Mouse (Mus musculus) liver, embryonic 14.5 days (tissue): ENCODE results near the gene Gm45140. TPM values are rescaled to one million over a fixed set of nuclear protein-coding genes. Genes with fewer than 3 reads are reported as not detected.

Experiments
- ATAC-seq: fragments of 200-750 bp; cut with Nextera tagmentation; 2 replicates; pipeline ENCODE4 v1.8.0; 2017; ENCODE audit warnings: moderate number of reproducible peaks, mild to moderate bottlenecking, moderate library complexity; ENCODE audit not compliant: insufficient read depth
- DNase-seq, 3 experiments: peaks; one replicate each; pipeline ENCODE4 v3.0.0-alpha.2; 2012 to 2013; ENCODE audit warnings: low read depth in 3 of 3, low spot score in 3 of 3
- H3K27ac ChIP-seq: fragments of 300-500 bp; sonication (generic); 2 replicates; pipeline ENCODE4 v1.5.1; 2014; ENCODE audit warnings: moderate library complexity, mild to moderate bottlenecking, control low read depth, inconsistent platforms
- H3K27me3 ChIP-seq: fragments of 300-500 bp; sonication (generic); 2 replicates; pipeline ENCODE4 v1.6.1; 2014; ENCODE audit warnings: mild to moderate bottlenecking, low read length, moderate library complexity; ENCODE audit not compliant: control insufficient read depth, insufficient read depth
- H3K36me3 ChIP-seq: fragments of 300-500 bp; sonication (generic); replicated peaks from 2 replicates; pipeline ENCODE4 v1.6.1; 2014; ENCODE audit warnings: low read depth; ENCODE audit not compliant: control insufficient read depth, insufficient read depth
- H3K4me1 ChIP-seq, 2 experiments: fragments of 200-500 bp in 1 of 2; fragments of 300-500 bp in 1 of 2; sonication (generic) in 1 of 2; replicated peaks; 2 replicates each; pipeline ENCODE4 v1.6.1; 2012 to 2014; ENCODE audit warnings: antibody characterized with exemption in 1 of 2, inconsistent platforms in 1 of 2, low read length in 1 of 2; ENCODE audit not compliant: control insufficient read depth in 2 of 2, insufficient read depth in 2 of 2
- H3K4me2 ChIP-seq: fragments of 300-500 bp; sonication (generic); 2 replicates; pipeline ENCODE4 v1.6.1; 2014; ENCODE audit warnings: low read depth, mild to moderate bottlenecking, control low read depth, moderate library complexity
- H3K4me3 ChIP-seq, 2 experiments: fragments of 200-500 bp in 1 of 2; fragments of 300-500 bp in 1 of 2; sonication (generic) in 1 of 2; 2 replicates each; pipeline ENCODE4 v1.5.1; 2012 to 2014; ENCODE audit warnings: low read depth in 2 of 2, low read length in 2 of 2, mild to moderate bottlenecking in 2 of 2, control low read depth in 1 of 2, inconsistent platforms in 1 of 2, moderate library complexity in 1 of 2; ENCODE audit not compliant: insufficient read depth in 1 of 2
- H3K9ac ChIP-seq: fragments of 300-500 bp; sonication (generic); replicated peaks from 2 replicates; pipeline ENCODE4 v1.6.1; 2014; ENCODE audit warnings: mild to moderate bottlenecking, control low read depth, moderate library complexity
- H3K9me3 ChIP-seq: fragments of 300-500 bp; sonication (generic); 2 replicates; pipeline ENCODE4 v1.6.1; 2016; ENCODE audit warnings: low read length, mixed read lengths; ENCODE audit not compliant: control insufficient read depth
- CTCF ChIP-seq: IDR thresholded peaks from 2 replicates; pipeline ENCODE4 v1.5.1; 2016; ENCODE audit warnings: antibody characterized with exemption, low read depth, control low read depth
- EP300 ChIP-seq: IDR thresholded peaks from 2 replicates; pipeline ENCODE4 v1.6.1; 2016; ENCODE audit warnings: antibody characterized with exemption, low read depth
- WGBS: fragments of 180-500 bp; shearing (Covaris S2); extraction: QIAGEN DNeasy Blood & Tissue Kit; methylation state at CpG from one replicate; pipeline ENCODE4 v1.1.7; 2014; ENCODE audit not compliant: insufficient replicate concordance; 5-methylcytosine and 5-hydroxymethylcytosine counted together
- polyA plus RNA-seq, 2 experiments: library from polyadenylated mRNA; depleted of rRNA in 1 of 2; stranded (reverse) in 1 of 2; unstranded in 1 of 2; fragments of >200 nt; fragmentation: Nextera tagmentation in 1 of 2; extraction: Ambion mirVana in 1 of 2; gene quantifications; 2 replicates each; pipeline versions ENCODE4 v1.2.1 to v1.2.3; 2012 to 2014

The Gm45140 gene
- polyA plus RNA-seq, 2 experiments = 3.2 to 3.7 TPM

DNA sequence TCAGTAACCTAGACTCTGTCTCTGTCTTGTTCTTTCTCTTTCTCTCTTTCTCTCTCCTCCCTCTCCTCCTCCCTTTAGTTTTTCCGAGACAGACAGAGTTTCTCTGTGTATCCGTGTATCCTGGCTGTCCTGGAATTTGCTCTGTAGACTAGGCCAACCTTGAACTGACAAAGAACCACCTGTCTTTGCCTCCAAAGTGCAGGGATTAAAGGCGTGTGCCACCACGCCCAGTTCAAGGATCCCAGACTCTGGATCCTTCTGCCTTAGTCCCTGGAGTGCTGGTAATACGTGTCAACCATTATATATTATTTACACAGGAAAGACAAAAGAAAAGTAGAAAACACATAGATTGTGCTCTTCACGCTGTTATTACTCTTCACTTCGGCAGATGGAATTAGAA is 35.6 kb upstream of the Gm45140 start:
- no peak for TF ChIP-seq EP300
- no peak for TF ChIP-seq CTCF
- 73% methylated on average over 7 of the region's 7 CpGs for WGBS
- Histone ChIP-seq H3K9me3 (no peaks in the 10 kb centered on the region), H3K4me3 (no peak overlapping the region), H3K4me2 (no peak overlapping the region), H3K27ac (no peak overlapping the region), H3K27me3 (no peaks in the 10 kb centered on the region), H3K4me1 (peaks cover 14 to 49% of the 10 kb centered on the region in 2 experiments), H3K9ac (no peak overlapping the region), H3K36me3 (no peaks in the 10 kb centered on the region)
- no peak for ATAC-seq
- no peak for DNase-seq

DNA sequence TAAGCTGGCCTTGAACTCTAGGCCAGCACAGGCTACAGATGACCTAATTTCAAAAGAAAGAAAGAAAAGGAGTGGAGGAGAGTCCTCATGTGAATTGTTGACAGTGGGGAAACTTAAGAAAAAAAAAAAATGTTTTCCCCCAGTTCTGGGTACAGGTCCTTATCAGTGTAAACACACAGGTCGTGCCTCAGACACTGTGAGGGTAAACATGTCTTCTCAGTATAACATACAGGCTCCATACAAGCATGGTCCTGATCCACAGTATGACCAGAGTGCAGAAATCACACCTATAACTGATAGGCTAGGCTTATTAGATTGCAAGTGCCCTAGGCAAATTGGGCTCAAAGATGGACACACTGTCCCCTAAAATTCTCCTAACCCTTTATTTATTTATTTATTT is 34.8 kb upstream of the Gm45140 start:
- H3K27me3 ChIP-seq = no peaks in the 10 kb centered on the region
- no peak overlapping the region; the same call in 1 of the 2 replicates for H3K9ac ChIP-seq
- H3K9me3 ChIP-seq = no peaks in the 10 kb centered on the region
- peak; percentile 69 for ATAC-seq
- no peaks in the 10 kb centered on the region for H3K36me3 ChIP-seq
- no peak overlapping the region for H3K4me2 ChIP-seq
- no peak overlapping the region for H3K4me3 ChIP-seq
- DNase-seq = no peak
- no peak for TF ChIP-seq CTCF
- no peak for TF ChIP-seq EP300
- peaks cover 14 to 45% of the 10 kb centered on the region in 2 experiments for H3K4me1 ChIP-seq
- peak overlapping the region; percentile 25; the same call in 1 of the 2 replicates for H3K27ac ChIP-seq
- 0% methylated on average over 1 of the region's 1 CpGs for WGBS

DNA sequence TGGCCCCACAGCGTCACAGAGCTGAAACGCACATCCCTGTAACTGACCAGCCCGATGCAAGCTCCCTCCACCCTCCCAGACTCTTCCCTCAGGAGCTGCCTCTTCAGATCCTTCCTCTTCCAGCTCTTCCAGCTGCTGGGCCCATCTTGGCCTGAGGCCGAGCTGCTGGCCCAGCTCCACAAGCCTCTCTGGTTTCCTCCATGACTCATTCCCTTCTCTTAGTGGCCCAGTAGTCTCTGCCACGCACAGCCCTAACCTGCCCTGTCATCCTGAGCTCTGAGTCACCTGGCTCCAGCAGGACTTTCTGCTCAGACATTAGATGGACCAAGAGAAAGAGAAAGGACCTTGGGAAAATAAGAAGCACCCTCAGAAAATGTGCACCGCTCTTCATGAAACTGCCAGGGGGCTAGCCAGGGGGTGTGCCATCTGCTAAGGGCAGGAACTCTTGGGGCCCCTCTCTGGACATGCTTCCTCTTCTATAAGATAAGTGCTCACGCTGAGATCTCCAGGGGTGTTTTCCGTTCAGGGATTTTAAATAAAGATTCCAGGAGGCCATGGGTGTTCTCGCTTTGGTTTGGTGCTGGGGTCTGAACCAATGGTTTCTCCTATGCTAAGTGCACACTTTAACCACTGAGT is 33.4 kb upstream of the Gm45140 start:
- no peaks in the 10 kb centered on the region for H3K9me3 ChIP-seq
- H3K36me3 ChIP-seq = no peaks in the 10 kb centered on the region
- H3K27me3 ChIP-seq = no peaks in the 10 kb centered on the region
- H3K9ac ChIP-seq = no peak overlapping the region
- peaks cover 14 to 43% of the 10 kb centered on the region in 2 experiments for H3K4me1 ChIP-seq
- H3K27ac ChIP-seq = peak overlapping the region; percentile 32
- peak overlapping the region; percentile 28 for H3K4me2 ChIP-seq
- no peak overlapping the region for H3K4me3 ChIP-seq
- peak; percentile 31; the same call in 1 of the 2 replicates for ATAC-seq
- WGBS = 29% methylated on average over 9 of the region's 9 CpGs
- TF ChIP-seq EP300 = no peak
- no peak for TF ChIP-seq CTCF
- peak in 1 of 3 experiments; percentile 37 for DNase-seq

DNA sequence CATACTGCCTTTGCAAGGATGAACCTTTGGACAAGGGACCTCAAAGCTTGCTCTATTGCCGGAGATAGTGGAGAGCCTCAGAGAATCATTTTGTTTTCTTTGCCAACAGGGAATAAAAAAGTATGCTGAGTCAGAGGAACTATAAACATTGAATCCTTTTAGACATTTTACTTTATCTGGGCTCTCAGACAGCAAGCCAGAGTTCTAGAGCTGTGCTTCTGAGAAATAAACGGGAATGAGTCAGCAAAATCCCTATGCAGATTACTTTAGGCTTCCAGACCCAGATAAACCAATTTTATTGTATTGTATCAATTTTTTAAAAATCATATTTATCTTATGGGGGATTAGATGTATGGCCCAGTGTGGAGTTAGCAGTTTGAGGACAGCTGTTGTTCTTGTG is 31.7 kb upstream of the Gm45140 start:
- Histone ChIP-seq H3K36me3 (no peaks in the 10 kb centered on the region), H3K4me2 (no peak overlapping the region), H3K9me3 (no peaks in the 10 kb centered on the region), H3K27ac (peak overlapping the region; percentile 51; the same call in 1 of the 2 replicates), H3K27me3 (no peaks in the 10 kb centered on the region), H3K4me1 (peaks cover 14 to 39% of the 10 kb centered on the region in 2 experiments), H3K9ac (no peak overlapping the region), H3K4me3 (no peak overlapping the region)
- 21% methylated on average over 2 of the region's 2 CpGs for WGBS
- peak in 2 of 3 experiments; percentile 58 to 72 for DNase-seq
- TF ChIP-seq EP300 (no peak), CTCF (no peak)
- peak; percentile 47; the same call in 1 of the 2 replicates for ATAC-seq

DNA sequence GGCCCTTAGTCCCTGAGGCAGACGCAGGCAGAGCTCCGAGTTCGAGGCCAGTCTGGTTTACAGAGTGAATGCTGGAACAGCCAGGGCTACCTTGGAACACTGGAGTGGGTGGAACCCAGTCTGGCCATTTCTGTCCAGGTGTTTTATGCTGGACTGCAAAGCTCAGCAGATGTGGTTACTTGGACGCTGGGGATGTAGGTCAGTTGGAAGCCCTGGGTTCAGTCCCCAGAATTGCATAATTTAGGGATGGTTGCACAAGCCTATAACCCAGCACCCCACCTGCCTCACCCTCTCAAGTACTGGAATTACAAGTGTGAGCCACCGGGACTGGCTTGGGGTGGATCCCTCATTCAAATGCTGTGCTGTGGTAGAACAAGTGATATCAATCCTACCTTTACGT is 30.6 kb upstream of the Gm45140 start:
- WGBS = 72% methylated on average over 6 of the region's 6 CpGs
- peaks cover 14 to 39% of the 10 kb centered on the region in 2 experiments for H3K4me1 ChIP-seq

More for the DNA sequence above, 30.6 kb upstream of the Gm45140 start:
- H3K9ac ChIP-seq = no peak overlapping the region
- H3K4me2 ChIP-seq = no peak overlapping the region
- no peaks in the 10 kb centered on the region for H3K36me3 ChIP-seq
- H3K4me3 ChIP-seq = no peak overlapping the region
- DNase-seq (no peak), ATAC-seq (peak; percentile 21; the same call in 1 of the 2 replicates)
- TF ChIP-seq EP300 = no peak
- no peak for TF ChIP-seq CTCF
- H3K9me3 ChIP-seq = no peaks in the 10 kb centered on the region
- no peaks in the 10 kb centered on the region for H3K27me3 ChIP-seq
- no peak overlapping the region for H3K27ac ChIP-seq
